Mouse (Mus musculus) hindbrain, embryonic 12.5 days (tissue): ENCODE data around the gene Zfhx3. TPM values are rescaled to one million over a fixed set of nuclear protein-coding genes. Genes with fewer than 3 reads are reported as not detected.

Experiments used
- ATAC-seq: fragments of 200-750 bp; cut with Nextera tagmentation; 2 replicates; pipeline ENCODE4 v1.8.0; 2017; ENCODE audit warnings: moderate TSS enrichment; ENCODE audit not compliant: low FRiP score
- H3K27ac ChIP-seq: fragments of 300-500 bp; sonication (generic); 2 replicates; pipeline ENCODE4 v1.5.1; 2016; ENCODE audit warnings: mild to moderate bottlenecking
- H3K27me3 ChIP-seq: fragments of 300-500 bp; sonication (generic); 2 replicates; pipeline ENCODE4 v1.6.1; 2016; ENCODE audit warnings: mild to moderate bottlenecking
- H3K36me3 ChIP-seq: fragments of 300-500 bp; sonication (generic); 2 replicates; pipeline ENCODE4 v1.6.1; 2016; ENCODE audit warnings: mild to moderate bottlenecking
- H3K4me1 ChIP-seq: fragments of 300-500 bp; sonication (generic); 2 replicates; pipeline ENCODE4 v1.6.1; 2016
- H3K4me2 ChIP-seq: fragments of 300-500 bp; sonication (generic); replicated peaks from 2 replicates; pipeline ENCODE4 v1.6.1; 2016; ENCODE audit warnings: mild to moderate bottlenecking
- H3K4me3 ChIP-seq: fragments of 300-500 bp; sonication (generic); 2 replicates; pipeline ENCODE4 v1.5.1; 2016; ENCODE audit warnings: mild to moderate bottlenecking
- H3K9ac ChIP-seq: fragments of 300-500 bp; sonication (generic); 2 replicates; pipeline ENCODE4 v1.6.1; 2016; ENCODE audit warnings: mild to moderate bottlenecking, moderate library complexity
- H3K9me3 ChIP-seq: fragments of 300-500 bp; sonication (generic); replicated peaks from 2 replicates; pipeline ENCODE4 v1.6.1; 2016; ENCODE audit warnings: mild to moderate bottlenecking
- WGBS: fragments of 180-500 bp; shearing (Covaris S2); methylation state at CpG from one replicate; pipeline ENCODE4 v1.1.7; 2016; 5-methylcytosine and 5-hydroxymethylcytosine counted together
- polyA plus RNA-seq: library from polyadenylated mRNA; unstranded; fragments of >200 nt; fragmentation: Nextera tagmentation; extraction: Ambion mirVana; gene quantifications from 2 replicates; pipeline ENCODE4 v1.2.1, GENCODE M21; 2016

The Zfhx3 gene
- polyA plus RNA-seq, 1 experiment from 2014 or later: 56.8 TPM

- Histone ChIP-seq H3K4me3 (no peak overlapping the region), H3K4me1 (peaks cover 55% of the 10 kb centered on the region), H3K4me2 (peak overlapping the region; percentile 3; the same call in 1 of the 2 replicates), H3K9ac (no peak overlapping the region), H3K36me3 (no peaks in the 10 kb centered on the region), H3K9me3 (no peaks in the 10 kb centered on the region), H3K27ac (peak overlapping the region; percentile 66), H3K27me3 (no peaks in the 10 kb centered on the region)
- ATAC-seq: peak; percentile 24; the same call in 1 of the 2 replicates
- WGBS: 46% methylated on average over 19 of the region's 19 CpGs
Observed at GRCm38 (mm10) chr8:108755400-108756325, 813.2 kb downstream of the Zfhx3 start.

DNA sequence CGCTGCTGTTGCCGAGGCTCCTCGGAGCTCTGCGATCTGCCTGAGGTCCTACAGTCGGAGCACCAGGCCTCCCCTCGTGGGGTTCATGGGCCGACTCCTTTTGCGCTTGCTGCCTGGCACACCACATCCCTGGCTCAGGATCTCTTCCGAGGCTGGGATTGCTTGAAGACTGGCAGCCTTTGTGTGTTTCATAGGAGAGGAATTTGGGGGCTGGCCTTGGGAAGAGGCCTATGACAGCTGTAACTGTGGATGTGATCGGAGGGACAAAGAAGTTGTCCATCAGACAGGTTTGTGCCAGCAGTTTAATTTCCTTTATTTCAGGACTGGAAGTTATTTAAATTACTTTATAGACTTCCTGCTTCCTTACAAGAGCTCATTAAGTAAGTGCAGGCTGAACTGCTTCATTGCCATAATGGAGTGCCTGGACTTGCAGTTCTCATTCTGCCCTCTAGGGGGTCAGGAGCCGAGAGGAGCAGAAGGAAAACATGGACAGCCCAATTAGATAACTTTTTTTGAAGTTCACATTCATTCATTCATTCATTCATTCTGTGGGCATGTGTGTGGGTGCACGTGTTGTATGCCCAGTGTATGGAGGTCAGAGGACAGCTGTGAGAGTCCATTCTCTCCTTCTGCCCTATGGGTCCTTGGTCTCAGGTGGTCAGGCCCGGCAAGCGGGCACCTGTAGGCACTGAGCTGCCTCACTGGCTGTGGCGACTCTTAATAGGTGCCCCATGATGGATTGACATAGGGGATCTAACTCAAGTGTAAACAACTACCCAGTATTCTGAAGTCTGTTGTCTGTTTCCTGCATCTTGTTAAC, 817.3 kb downstream of the Zfhx3 start:
- Histone ChIP-seq H3K27me3 (no peaks in the 10 kb centered on the region), H3K4me2 (0 out of 2 replicates have a peak overlapping the region, but pooled peaks have one; percentile 8), H3K4me3 (no peak overlapping the region), H3K9ac (no peak overlapping the region), H3K36me3 (no peaks in the 10 kb centered on the region), H3K27ac (peak overlapping the region; percentile 56), H3K9me3 (no peaks in the 10 kb centered on the region), H3K4me1 (peaks cover 72% of the 10 kb centered on the region)
- WGBS: 49% methylated on average over 15 of the region's 15 CpGs
- ATAC-seq: peak; percentile 36

DNA sequence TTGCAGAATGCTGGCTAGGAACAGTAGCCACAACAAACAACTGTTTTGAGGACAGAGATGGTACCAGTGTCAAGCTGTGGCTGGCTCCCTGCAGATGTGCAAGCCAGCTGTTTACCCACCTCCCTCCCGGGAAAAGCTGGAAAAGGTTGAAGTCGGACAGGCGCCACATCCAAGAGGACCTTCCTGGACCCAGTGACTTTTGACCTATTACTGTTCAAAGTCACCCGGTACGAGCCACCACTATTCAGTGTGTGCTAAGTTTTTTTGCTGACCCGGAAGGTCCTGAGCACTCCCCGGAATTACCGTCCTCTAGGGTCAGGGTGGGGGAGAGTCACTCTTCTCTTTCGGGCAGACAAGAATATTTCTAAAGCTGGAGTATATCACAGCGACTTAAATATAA, 818.3 kb downstream of the Zfhx3 start:
- Histone ChIP-seq H3K9ac (no peak overlapping the region), H3K36me3 (no peaks in the 10 kb centered on the region), H3K4me3 (no peak overlapping the region), H3K4me2 (no peak overlapping the region), H3K9me3 (no peaks in the 10 kb centered on the region), H3K27me3 (no peaks in the 10 kb centered on the region), H3K4me1 (peaks cover 64% of the 10 kb centered on the region), H3K27ac (no peak overlapping the region)
- no peak for ATAC-seq
- 65% methylated on average over 10 of the region's 10 CpGs for WGBS

DNA sequence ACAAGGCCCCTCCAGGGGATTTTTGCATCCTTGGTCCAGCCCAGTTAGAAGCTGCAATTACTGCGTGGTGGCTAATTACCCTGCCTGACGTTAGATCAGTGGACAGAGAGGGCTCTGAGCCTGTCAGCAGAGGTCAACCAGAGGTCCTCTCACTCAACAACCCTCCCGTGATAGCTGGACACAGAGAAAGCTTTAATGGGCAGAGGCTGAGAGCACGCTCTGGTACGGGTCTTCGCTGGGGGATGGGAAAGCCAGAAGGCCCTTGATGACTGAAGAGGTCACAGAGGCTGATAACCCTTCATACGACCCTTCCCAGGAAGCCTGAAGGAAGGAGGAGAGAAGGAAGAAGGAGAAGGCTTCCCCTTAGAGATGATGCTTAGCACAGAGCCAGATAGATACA, 820.1 kb downstream of the Zfhx3 start:
- no peak overlapping the region for H3K9ac ChIP-seq
- no peak for ATAC-seq
- no peak overlapping the region for H3K27ac ChIP-seq

DNA sequence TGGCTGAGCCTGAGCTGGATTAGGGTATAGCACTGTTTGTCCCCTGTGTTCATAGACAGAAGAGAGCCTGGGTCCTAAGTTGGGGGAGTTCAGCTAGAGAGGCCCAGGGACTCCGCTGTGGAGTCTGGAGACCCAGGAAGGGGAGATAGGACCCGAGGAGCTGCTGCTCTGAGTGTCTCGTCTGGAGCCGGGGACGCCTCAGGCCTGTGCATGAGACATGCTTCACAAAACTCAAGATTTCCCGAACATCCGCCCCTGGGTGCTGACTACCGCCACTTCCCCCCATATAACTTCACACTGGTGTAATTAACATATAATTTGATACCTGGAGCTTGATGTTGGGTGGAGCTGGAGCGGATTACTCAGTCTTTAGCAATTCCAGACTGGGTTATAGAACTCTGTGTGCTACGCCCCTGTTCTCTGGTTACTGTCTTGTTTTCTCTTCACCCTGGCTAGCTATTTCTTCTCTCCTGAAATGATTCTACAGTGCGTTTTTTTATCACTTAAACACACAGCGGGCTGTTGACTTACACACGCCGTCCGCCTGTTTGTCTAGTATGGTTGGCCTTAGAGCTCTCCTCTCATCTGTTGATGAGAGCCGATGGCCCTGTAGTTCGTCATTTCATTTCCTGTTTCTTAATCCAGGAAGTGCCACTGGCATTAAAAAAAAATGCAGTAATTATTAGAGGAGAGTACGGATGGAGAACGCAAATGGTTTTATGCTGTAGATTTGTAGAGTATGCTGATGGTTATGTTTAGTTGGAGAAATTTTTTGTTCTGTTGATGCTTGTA, 822.2 kb downstream of the Zfhx3 start:
- Histone ChIP-seq H3K4me1 (peaks cover 64% of the 10 kb centered on the region), H3K9me3 (no peaks in the 10 kb centered on the region), H3K36me3 (no peaks in the 10 kb centered on the region), H3K4me2 (no peak overlapping the region), H3K27me3 (no peaks in the 10 kb centered on the region), H3K9ac (no peak overlapping the region), H3K4me3 (no peak overlapping the region), H3K27ac (no peak overlapping the region)
- no peak for ATAC-seq
- WGBS: 75% methylated on average over 19 of the region's 19 CpGs

More for the DNA sequence above, 820.1 kb downstream of the Zfhx3 start:
- Histone ChIP-seq H3K4me2 (no peak overlapping the region), H3K9me3 (no peaks in the 10 kb centered on the region), H3K36me3 (no peaks in the 10 kb centered on the region), H3K4me3 (no peak overlapping the region), H3K4me1 (peaks cover 66% of the 10 kb centered on the region), H3K27me3 (no peaks in the 10 kb centered on the region)
- WGBS: 12% methylated on average over 7 of the region's 7 CpGs

- H3K4me3 ChIP-seq: no peak overlapping the region
- no peak overlapping the region for H3K27ac ChIP-seq
- ATAC-seq: no peak
- no peaks in the 10 kb centered on the region for H3K9me3 ChIP-seq
- no peak overlapping the region for H3K4me2 ChIP-seq
- no peaks in the 10 kb centered on the region for H3K27me3 ChIP-seq
- H3K9ac ChIP-seq: no peak overlapping the region
- no peaks in the 10 kb centered on the region for H3K36me3 ChIP-seq
- WGBS: 84% methylated on average over 6 of the region's 6 CpGs
- H3K4me1 ChIP-seq: peaks cover 56% of the 10 kb centered on the region
Observed at GRCm38 (mm10) chr8:108766102-108766501, 823.7 kb downstream of the Zfhx3 start.

- Histone ChIP-seq H3K36me3 (no peaks in the 10 kb centered on the region), H3K4me3 (no peak overlapping the region), H3K27me3 (no peaks in the 10 kb centered on the region), H3K4me1 (peaks cover 48% of the 10 kb centered on the region), H3K4me2 (no peak overlapping the region), H3K27ac (no peak overlapping the region), H3K9ac (no peak overlapping the region), H3K9me3 (no peaks in the 10 kb centered on the region)
- WGBS: 84% methylated on average over 7 of the region's 7 CpGs
- ATAC-seq: no peak
Observed at GRCm38 (mm10) chr8:108768051-108768450, 825.6 kb downstream of the Zfhx3 start.

DNA sequence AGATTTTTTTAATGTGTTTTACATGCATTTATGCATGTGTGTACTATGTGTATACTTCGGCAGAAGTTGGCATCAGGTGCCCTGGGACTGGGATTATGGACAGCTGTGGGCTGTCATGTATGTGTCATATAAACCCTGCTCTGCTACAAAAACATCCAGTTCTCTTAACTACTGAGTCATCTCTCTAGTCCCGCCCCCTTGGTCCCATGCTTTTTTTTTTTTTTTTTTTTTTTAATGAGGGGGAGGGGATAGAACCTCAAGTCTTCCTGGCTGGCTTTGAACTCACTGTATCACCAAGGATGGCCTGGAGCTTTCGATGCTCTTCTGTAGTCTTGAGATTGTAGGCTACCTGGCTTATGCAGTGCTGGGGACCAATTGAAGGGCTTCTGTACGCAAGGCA, 827.9 kb downstream of the Zfhx3 start:
- H3K27me3 ChIP-seq: no peaks in the 10 kb centered on the region
- no peaks in the 10 kb centered on the region for H3K9me3 ChIP-seq
- H3K27ac ChIP-seq: no peak overlapping the region
- no peaks in the 10 kb centered on the region for H3K36me3 ChIP-seq
- no peak for ATAC-seq
- H3K4me3 ChIP-seq: no peak overlapping the region
- H3K4me2 ChIP-seq: no peak overlapping the region
- no peak overlapping the region for H3K9ac ChIP-seq
- H3K4me1 ChIP-seq: peaks cover 48% of the 10 kb centered on the region
- 92% methylated on average over 4 of the region's 4 CpGs for WGBS

- 92% methylated on average over 6 of the region's 6 CpGs for WGBS
- no peaks in the 10 kb centered on the region for H3K36me3 ChIP-seq
- no peak overlapping the region for H3K27ac ChIP-seq
Observed at GRCm38 (mm10) chr8:108773436-108773835, 831.0 kb downstream of the Zfhx3 start.

DNA sequence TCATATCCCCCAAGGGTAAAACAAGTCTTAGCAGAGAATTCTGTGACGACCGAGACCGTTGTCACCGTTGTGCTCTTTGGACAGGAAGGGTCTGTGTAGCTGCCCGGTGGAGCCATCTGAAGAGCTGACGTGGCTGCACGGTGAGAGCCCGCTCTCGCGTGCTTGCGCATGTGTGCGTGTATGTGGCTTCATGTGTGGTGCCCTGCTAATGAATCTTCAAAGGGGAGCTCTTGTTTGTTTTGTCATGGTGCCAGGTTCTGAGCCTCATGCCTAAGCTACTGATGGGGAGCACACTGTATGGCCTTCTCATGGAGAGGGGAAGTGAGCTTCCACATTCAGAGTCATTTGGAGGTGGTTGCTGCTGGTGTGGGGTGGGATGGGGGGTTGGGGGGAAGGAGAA, 835.6 kb downstream of the Zfhx3 start:
- WGBS: 86% methylated on average over 12 of the region's 12 CpGs
- Histone ChIP-seq H3K36me3 (no peaks in the 10 kb centered on the region), H3K4me1 (peaks cover 61% of the 10 kb centered on the region), H3K27ac (no peak overlapping the region), H3K4me3 (no peak overlapping the region), H3K27me3 (no peaks in the 10 kb centered on the region), H3K9ac (no peak overlapping the region), H3K9me3 (no peaks in the 10 kb centered on the region), H3K4me2 (no peak overlapping the region)
- ATAC-seq: no peak

More at GRCm38 (mm10) chr8:108773436-108773835, 831.0 kb downstream of the Zfhx3 start:
- Histone ChIP-seq H3K27me3 (no peaks in the 10 kb centered on the region), H3K4me3 (no peak overlapping the region), H3K4me2 (no peak overlapping the region), H3K9me3 (no peaks in the 10 kb centered on the region), H3K9ac (no peak overlapping the region), H3K4me1 (peaks cover 61% of the 10 kb centered on the region)
- ATAC-seq: no peak

DNA sequence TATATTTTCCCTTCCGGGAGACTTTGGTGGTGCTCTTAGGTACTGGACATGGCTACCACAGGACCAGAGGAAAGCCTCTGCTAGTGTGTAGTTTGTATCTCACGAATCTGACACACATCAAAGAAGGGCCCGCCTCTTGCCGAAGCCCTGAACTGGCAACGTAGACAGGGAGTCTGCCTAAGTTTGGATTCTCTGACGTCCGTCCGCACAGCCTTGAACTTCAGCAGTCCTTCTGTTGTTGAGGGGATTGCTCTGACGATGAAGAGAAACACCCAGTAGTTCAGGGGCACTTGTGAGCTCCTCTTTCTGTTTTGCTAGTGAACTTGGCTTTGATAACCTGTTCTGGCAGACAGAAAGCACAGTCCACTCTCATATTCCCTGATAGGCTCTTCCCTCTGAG, 836.1 kb downstream of the Zfhx3 start:
- H3K9me3 ChIP-seq: no peaks in the 10 kb centered on the region
- no peak overlapping the region for H3K4me2 ChIP-seq
- no peak overlapping the region for H3K27ac ChIP-seq
- H3K4me3 ChIP-seq: no peak overlapping the region
- no peaks in the 10 kb centered on the region for H3K36me3 ChIP-seq
- H3K9ac ChIP-seq: no peak overlapping the region
- peaks cover 61% of the 10 kb centered on the region for H3K4me1 ChIP-seq
- 83% methylated on average over 9 of the region's 9 CpGs for WGBS
- ATAC-seq: no peak
- H3K27me3 ChIP-seq: no peaks in the 10 kb centered on the region

DNA sequence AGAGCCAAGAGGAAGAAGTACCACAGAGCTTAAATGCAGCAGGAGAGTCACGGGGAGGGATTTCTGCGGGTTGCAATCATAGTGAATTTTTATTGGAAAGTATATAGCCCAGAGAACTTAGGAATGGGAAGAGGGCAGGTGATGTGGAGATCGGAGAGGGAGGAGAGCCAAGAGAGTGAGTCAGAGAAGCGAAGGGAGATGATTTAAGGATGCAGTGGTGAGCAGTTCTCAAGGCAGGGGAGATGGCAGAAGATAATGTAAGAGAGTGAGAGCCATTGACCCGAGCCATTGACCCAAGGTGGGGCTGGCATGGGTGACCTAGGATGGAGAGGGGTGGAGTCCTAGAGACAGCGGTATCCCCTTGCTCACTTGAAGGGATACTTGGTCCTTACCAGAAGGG, 838.3 kb downstream of the Zfhx3 start:
- Histone ChIP-seq H3K36me3 (no peaks in the 10 kb centered on the region), H3K4me3 (no peak overlapping the region), H3K4me2 (no peak overlapping the region), H3K27ac (no peak overlapping the region), H3K4me1 (peaks cover 50% of the 10 kb centered on the region), H3K9me3 (no peaks in the 10 kb centered on the region), H3K27me3 (no peaks in the 10 kb centered on the region), H3K9ac (no peak overlapping the region)
- ATAC-seq: no peak
- 92% methylated on average over 6 of the region's 6 CpGs for WGBS
